Mouse (Mus musculus) testis, postnatal 10 days (tissue): Measurements from ENCODE around the gene Adgrv1.

Experiments used
- DNase-seq: peaks from one replicate; pipeline ENCODE4 v3.0.0; 2021; ENCODE audit warnings: low spot score

Gene Adgrv1

DNA sequence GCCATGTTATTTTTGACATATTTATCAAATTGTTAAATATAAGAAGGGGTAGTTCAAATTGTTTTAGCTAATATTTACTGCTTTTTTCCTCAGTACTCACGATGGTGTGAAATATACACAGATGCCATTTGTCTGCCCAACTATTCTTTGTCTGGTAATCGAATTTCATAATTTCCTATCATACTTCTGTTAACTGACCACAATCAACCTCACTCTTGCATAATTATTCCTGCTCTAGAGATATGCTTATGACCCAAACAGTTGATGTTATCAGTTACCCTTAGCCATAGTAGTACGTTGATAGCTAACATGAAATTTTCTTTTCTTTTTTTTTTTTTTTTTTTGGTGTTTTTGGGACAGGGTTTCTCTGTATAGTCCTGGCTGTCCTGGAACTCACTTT is 393.5 kb downstream of the Adgrv1 start:
- no peak for DNase-seq

DNA sequence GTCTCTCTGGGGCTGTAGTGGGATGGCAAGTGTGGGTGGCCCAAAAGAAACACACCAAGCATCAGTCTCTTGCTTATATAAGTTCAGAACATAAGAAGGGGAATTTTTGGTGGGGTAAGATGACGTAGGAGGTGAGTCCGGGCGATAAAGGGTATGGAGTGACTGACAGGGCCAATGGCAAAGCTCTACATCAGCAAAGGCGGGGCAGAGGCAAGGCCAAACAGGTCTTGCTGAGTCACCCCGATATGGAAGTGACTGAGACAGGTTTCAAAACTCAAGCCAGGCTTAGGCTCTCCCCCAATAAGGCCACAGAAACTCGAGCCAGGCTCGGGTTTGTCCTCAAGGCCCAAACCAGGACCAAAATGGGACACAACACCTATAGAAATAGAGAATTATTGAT is 394.1 kb downstream of the Adgrv1 start:
- no peak for DNase-seq

DNA sequence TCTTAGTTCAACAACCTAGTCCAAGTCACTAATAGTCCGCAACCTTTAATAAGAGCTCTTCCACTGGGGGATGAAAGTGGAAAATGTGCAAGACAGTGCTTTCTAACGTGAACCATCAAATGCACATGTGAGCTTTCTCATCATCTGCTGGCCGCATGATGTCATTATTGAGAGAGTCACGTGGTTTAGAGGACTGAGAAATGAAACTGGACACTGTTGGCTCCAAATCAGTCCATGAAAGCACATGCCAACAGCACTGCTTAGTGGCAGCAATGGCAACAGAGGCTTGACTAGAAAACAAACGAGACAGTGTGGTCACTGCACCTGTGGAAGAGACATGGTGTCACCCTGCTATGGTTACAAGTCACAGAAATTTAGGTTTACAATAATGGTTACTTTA is 395.0 kb downstream of the Adgrv1 start:
- no peak for DNase-seq

DNA sequence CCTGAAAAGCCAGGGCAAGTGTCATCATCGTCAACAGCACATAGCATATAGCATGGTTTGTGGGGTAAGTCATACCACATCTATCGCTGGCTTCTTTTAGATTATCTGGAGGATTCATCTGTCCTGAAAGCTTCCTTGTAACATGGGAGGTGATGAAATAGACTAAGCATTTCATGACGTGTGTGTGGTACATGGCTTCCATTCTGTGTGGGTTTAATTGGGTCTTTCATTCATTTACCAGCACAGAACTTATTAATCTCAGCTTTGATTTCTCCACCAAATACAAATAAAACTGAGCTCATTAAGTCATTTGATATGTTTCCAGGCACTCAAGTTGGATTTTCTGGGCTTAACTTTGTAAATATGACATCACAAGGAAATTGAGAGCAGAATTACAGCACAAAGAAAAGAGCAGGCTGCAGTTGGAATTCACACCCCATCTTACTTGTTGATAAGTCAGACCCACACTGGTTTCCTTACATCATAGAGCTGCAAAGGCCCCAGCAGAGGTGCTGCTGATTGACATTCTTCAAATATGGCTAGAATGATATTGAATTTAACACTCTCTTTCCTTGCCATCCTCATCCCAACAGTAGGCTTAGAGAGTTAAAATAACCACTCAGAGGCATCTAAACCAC is 396.1 kb downstream of the Adgrv1 start:
- no peak for DNase-seq

DNA sequence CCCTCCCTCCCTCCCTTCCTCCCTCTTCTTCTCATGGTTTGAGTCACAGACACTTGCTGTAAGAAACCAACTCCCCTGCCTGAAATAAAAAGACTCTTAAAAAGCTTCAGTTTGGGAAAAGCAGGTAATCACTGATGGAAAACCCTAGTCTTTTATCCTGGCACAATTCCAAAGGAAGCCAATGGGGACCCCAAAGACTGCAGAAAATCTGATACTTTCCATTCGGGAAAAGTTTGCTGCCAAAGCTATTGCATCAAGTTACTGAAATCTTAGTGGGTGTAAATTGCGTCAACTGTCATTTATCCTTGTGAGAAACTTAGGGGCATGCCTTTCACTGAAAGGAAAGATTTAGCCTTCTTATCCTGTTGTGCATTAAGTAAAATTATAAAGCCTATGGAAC is 398.9 kb downstream of the Adgrv1 start:
- no peak for DNase-seq

DNA sequence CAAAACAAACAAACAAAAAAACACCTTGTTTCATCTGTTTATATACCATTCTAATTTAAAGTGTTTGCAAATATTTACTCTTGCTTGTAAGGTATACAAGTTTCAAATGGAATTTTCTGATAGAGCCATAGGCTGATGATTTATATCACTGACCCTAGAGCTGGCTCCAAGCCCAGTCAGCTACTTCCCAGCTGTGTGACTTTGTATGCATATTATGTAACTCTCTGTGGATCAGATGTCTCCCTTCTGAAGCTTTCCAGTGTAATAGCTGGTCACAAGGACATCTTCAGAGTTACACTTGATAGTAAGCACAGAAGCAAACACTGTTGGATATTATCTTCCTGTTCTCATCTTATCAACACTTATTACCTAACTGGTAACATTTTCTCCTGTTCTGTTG is 400.1 kb downstream of the Adgrv1 start:
- no peak for DNase-seq

DNA sequence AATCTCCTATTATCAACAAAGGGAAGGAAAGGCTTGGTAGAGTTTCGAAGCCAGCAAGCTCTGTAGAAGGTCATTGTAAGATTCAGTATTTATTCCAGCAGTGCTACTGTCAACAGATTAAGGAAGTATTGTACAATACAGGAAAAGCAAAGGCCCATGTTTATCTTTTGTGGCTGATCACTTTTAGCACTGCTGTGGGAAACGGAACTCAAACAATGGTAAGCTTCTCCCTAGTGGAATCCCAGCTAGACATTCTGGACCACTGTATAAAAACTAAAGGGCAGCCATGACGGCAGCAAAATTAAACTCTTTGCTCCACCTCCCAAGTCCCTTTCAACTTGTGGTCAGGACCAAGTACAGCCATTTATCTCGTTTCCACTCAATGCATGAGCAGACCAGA is 402.8 kb downstream of the Adgrv1 start:
- DNase-seq = no peak

DNA sequence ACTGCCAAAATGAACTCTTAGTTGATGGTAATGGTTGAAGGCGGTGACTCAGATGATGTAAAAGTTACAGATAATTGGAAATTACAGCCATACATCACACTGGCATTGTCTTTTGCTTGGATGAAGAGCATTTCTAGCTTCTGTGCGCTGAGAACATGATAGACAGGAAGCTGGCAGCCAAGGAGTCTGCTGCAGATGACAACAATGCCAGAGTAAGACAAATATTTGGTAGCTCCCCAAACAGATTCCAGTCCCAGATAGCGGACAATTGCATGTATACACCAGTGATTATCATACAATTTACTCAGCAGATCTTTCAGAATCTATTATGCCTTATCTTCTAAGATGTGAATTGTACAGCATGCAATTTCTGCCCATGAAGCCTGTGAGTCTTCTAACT is 409.2 kb downstream of the Adgrv1 start:
- DNase-seq = no peak

DNA sequence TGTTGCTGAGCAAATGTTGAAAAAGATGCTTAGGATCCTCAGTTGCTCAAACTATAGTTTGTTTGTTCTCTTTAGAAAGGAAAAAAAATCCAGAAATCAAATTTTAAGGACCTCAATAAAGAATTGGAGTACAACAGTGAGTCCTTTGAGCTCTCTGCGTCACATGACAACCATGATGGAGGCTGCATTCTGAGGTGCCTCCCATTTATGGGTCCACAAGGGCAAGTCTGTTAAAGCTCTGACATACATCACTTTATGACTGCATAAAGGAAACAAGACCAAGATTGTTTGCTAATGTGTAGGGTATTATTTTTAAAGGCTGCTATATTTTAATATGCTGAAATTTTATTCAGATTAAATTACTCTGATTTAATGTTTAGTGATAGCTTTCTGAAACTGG is 410.6 kb downstream of the Adgrv1 start:
- DNase-seq = no peak

DNA sequence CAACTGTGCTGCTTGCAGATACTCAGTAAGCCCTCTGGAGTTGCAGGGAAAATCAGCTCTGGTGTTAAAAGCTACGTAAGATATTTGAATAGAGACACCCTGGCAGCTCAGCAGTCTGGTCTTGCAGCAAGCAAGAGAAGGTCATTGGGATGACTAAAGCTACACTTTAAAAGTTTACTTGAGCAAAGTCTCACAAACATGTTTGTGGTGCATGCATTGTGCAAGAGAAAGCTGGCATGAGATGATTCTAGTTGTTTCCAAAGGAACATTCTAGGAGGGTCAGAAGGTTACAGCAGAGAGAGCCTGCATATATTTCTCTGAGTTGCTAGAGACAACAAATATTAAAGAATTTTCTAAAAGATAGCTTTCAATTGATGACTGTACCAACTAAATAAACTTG is 421.5 kb downstream of the Adgrv1 start:
- no peak for DNase-seq

DNA sequence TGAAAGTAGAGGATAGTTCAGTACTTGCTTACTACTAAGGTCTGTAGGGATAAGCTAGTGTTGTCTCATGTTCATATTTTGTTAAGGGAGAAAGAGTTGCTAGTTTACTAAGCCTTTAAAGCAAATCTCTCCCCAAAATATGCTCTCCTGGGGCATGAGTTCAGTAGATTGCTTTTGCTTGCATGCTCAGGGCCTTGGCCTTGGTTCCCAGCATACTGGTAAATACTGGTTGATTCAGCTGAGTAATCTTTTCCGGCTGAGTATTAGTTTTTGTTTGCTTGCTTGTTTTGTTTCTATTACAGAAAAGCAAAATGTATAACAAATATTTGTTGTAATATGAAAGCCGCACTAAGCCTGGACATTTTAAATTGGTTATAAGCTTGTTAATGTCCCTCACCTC is 422.4 kb downstream of the Adgrv1 start:
- DNase-seq = no peak

DNA sequence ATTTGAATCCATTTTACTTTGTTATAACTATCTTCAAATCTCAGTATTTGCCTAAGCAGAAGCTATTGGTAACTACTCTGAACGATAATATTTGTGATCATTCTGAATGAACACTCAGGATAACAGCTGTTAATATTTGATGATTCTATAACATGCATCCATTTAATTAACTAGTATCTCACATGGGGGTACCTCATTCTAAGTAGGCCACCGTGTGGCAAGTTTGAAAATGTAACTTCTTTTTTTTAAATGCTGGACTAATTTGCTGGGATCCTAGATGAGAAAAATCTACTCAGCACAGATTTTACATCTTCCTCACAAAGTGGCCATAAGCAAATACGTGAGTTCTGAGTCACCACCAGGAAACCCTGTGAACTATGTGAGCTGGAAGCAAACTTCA is 423.1 kb downstream of the Adgrv1 start:
- DNase-seq = no peak

DNA sequence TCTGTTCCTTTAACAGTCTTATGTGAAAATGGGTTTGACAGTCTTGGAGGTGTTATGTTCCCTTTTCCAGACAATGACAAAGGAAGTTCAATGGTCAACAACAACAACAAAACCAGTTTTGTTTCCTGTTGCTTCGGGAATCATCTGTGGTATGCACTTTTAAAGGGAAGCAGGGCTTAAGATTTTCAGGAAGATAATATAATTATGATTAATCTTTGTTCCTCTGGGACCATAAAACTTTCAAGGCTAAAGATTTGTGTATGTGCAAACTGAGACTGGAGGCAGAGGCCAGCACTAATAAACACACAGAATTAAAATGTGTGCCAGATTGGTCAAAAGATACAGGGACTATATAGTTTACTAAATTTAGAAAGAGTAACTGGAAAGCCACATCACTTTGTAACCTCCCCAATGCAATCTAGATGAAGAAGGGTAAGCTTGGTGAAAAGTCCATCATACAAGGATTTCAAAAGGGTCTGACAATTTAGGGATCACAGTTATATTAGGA is 424.8 kb downstream of the Adgrv1 start:
- no peak for DNase-seq

DNA sequence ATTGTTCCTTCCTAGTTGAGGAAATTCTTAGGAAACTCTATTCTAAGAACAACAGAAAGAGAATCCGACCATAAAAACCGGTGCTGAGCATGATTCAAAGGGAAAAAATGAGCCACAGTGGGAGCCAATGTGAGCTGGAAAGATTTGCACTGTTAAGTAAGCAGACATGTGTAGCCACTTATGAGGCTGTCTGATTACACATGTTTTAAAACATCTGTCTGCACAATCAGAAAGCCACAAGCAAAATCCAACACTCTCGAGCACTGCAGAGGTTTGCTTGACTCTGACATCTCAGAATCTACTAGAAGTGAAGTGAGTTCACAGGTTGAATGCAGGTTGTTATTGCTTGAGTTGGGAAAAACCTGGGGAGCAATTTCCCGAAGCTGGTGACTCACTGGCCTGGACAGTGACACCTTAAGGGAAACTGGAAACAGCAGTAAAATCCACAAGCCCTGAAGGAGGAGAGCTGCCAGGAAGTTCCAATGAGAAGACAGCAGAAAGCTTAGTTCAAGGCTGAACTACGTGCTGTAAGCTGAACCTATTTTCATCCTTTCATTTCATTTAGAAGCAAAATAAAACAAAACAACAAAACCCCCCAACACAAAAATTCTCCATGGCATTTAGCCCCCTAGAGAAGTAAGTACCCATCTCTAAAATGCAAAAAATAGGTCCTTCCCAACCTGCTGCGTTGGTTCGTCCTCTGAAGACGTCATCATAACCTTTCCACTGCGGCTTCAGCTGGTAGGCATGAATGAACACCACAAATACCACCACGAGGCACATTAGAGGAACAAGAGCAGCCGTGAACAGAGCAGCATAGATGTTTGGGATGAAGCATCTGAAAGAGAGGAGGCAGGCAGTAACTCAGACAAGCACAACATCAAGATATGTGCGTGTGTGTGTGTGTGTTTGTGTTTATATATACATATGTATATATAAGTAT is 450.7 kb downstream of the Adgrv1 start:
- no peak for DNase-seq

DNA sequence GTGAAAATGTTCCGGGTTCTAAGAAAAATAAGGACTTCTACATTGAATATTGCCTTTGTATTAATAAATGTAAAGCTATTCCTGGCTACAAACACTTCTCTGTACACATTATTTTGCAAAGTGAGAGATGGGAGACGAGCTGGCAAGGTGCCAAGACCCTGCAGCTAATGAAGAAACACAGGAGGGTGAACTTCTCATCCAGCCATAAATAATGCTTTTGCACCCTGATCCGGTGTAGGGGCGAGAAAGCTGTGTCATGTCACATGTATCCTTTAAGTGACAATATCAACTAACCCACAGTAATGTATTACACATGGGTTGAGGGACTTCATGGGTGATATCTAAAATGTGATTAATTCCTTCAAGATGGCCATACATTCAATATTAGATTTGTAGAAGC is 451.5 kb downstream of the Adgrv1 start:
- no peak for DNase-seq

DNA sequence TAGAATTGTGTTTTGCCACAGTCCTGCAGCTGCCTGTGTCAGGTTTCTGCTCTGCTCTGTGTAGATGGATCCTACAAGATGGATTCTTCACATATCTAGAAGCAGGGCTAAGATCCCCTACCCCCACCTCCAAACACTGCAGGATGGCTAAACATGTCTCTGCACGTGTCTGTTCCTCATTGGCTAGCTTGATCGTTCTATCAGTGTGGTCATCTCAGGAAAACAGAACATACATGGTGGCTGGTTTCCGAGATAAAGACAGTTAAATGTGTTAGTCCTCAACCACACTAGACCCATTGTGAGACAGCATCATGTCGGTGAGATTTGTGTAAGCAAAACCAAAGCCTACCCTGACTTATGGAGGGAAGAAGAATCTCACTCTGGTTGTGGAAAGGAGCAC is 456.1 kb downstream of the Adgrv1 start:
- DNase-seq = no peak

DNA sequence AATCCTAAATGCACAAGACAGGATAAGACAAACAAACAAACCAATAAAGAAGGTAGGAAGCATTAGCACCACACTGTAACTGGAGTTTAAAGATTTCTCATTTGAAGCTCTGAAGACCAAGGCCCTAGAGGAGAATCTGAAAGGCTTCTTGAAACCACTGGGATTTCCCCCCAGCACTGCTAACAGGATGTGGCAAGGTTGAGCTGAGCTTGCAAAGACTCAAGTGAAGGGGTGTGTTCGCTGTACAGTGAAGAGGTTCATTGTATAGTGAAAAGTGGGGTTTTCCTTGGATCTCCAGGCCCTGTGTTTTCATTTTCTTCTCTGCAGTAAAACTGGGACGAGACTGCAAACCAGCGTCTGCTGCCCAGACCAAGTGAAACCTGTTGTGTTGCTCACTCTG is 456.9 kb downstream of the Adgrv1 start:
- DNase-seq = no peak

DNA sequence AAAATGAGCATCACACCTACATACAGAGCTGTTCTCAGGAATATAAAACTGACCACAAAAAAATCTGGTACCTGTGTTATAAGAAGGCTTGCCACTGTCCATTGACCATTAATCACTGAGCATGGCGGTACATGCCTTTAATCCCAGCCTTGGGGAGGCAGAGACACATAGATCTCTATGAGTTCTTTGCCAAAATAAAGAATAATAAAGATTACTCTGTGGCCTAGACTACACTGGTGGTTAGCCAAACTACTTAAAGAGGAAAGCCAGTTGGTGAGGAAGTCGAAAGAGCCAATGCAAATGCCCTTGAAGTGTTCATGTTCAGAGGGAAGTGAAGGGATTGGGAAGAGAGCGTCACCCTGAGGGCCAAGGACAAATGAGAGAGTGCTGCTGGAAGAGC is 461.8 kb downstream of the Adgrv1 start:
- no peak for DNase-seq

DNA sequence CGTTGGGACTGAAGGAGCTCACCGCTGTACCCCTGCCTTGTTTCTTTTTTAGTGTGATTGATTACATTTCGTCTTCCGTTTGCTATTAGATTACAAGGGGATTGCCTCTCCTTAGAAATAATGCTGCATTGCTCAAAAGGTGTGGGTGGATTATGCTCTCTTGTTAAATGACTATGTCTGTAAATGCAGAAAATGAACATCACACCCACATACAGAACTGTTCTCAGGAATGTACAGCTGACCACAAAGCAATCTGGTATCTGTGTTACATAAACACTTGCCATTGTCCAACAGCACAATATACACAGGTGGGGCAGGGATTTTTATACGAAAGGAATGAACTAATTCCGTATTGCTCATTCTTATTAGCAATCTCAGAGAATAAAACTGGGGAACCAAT is 465.5 kb downstream of the Adgrv1 start:
- DNase-seq = no peak

DNA sequence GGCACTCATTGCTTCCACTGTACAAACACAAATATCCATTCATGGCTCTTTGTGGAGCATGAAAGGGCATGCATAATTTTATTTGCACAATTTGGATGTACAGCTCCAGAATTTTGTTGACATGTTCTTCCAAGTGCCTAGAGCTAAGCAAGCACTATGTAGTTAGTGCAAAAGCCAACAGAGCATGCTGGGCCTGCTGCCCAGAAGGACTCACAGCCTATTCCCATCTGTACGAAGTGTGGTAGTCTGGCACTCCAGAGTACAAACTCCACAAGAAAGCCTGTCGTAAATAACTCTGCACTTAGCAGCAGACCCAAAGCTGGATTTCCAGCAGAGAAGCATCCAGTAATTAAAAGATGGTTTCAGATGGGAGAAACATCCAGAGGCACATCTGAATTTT is 473.1 kb downstream of the Adgrv1 start:
- no peak for DNase-seq

DNA sequence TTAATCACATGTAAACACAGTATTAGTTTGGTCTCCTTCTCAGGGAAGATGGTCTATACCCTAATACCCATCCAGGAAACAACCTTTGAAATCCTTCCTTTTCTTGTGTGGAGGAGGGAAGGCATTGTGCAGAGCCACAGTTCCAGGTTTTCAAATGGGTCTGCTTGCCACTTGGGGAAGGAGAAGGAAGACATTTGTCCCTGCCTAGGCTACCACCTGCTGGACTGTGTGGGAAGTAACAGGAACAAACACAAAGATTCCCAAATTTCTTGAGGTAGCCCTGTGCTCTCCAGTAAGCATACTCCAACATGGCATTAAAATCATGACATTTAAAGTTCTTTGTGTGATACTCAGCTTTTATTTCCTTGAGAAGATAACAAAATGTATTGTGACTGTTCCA is 477.6 kb downstream of the Adgrv1 start:
- DNase-seq = peak; percentile 62

DNA sequence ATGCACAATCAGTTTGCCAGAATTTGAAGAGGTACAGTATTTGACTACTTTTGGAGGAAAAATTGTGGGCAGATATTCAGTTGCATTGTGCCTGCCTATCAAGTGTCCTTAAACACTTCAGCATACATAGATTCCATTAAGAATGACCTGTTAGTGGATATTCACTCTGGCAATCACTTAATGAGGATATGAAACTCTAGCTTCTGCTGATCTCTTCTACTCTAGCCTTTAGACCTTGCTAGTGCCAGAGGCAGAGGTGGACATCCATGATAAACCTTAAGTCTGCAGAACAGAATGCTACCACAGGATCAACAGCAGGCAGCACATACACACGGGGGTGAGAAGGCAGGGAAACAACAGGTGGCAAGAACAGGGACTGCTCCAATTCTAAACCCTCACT is 488.5 kb downstream of the Adgrv1 start:
- DNase-seq = no peak

DNA sequence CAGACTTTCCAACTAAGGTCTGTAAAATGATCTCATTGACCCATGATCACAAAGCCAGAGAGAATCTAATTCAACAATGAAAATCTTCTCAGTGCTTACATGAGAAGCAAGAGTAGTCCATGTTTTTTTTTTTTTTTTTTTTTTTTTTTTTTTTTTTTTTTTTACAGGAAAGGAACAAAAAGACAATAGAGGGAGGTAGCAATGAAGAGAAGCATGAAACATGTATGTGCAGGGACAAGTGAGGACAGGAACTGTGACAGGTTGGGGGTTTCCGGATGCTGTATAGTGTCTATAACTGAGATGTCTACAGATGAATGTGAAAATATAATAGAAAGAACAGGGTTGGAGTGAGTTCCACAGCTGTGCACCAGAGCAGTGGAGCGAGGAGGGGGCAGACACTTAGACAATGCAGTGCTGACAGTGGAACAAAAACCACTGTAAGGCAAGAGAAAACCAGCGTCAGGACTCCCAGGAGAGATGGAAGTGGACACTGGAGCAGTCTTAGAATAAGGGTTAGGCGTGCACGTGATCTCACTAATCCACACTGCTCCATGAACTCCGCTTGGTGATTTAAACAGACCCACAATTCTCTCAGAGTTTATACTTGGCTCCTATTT is 490.6 kb downstream of the Adgrv1 start:
- no peak for DNase-seq
